Mouse (Mus musculus): ENCODE results near the gene Med12. TPM values are rescaled to one million over a fixed set of nuclear protein-coding genes. Genes with fewer than 3 reads are reported as not detected.

Gene Med12
- 33.3 and 39.3 TPM in 2 replicates for polyA plus RNA-seq (2015; fragmentation: Nextera tagmentation; extraction: Ambion mirVana)

DNA sequence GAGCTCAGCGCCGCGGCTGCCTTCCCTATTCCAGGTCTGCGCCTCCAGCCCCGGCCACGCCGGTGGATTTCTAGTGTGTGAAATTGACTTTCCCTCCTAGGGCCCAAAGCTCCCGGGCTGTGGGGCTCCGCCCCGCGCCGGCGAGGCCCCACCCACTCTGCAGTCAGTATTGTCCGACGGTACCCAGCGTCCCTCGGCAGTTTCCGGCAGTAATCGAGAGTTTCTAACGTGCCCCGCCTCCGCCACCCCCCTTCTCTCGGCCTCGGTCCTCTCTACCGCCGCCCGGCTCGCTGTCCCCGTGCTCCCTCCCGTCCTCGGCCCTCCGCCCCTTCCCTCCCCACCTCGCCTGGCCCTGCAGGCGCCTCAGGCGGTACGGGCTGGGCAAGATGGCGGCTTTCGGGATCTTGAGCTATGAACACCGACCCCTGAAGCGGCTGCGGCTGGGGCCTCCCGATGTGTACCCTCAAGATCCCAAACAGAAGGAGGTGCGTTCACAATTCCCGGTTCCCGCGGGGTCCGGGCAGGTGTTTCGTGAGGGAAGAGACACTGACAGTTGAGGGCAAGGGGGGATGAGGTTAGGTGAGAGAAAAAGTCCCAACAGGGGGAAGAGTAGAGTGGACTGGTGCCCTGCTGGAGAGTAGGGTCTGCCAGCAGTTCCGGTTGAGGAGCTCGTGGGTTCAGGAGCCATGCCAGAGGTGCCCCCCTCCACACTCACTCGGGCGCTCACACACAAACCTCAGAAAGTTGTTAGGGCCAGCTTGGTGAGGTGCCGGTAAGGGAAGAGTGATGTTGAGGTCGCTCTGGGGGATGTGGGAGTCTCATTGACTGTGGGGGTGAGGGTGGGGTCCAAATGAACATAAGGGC lies at the start of gene Med12:
Gene Med12, plus strand, starts transcription at position 156 of the 864 bp plus-strand sequence.
- Histone ChIP-seq H3K27ac (replicated peaks) (peak within 1 kb of the TSS; percentile 78), H3K4me3 (replicated peaks) (peak within 1 kb of the TSS; percentile 57), H3K9me3 (replicated peaks) (no peaks in the 10 kb centered on the region), H3K27me3 (no peaks in the 10 kb centered on the region), H3K4me1 (no peaks in the 10 kb centered on the region), H3K4me2 (replicated peaks) (peak within 1 kb of the TSS; percentile 47), H3K9ac (peak within 1 kb of the TSS; percentile 51; the same call in 1 of the 2 replicates), H3K36me3 (peaks cover 12% of the 10 kb centered on the region; the same call in 1 of the 2 replicates)
- WGBS: 15% methylated on average over 54 of the region's 54 CpGs
- ATAC-seq (ENCODE audit: insufficient number of reproducible peaks, low FRiP score, low TSS enrichment, low read depth): peak; percentile 97

DNA sequence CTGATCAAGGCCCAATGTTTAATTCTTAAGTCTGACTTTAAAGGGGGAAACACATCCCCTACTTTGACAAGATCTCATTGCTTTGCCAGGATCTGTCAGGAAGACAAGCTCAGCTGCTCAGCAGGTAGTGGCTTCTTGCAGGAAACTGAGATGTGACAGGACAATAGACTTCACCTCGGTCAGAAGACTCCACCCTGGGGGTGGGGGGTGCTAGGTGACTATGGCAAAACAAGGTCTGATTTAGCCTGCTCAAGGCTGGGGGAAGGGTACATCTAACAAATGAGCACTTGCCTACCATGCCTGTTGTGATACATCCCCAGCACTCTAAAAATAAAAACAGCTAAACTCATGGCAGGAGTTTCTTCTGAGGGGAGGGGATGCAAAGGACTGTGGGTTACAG lies 28.8 kb upstream of the Med12 start:
- Histone ChIP-seq H3K9ac (no peak overlapping the region), H3K9me3 (replicated peaks) (no peaks in the 10 kb centered on the region), H3K4me1 (no peaks in the 10 kb centered on the region), H3K27ac (replicated peaks) (no peak overlapping the region), H3K36me3 (no peaks in the 10 kb centered on the region), H3K27me3 (no peaks in the 10 kb centered on the region), H3K4me3 (replicated peaks) (no peak overlapping the region), H3K4me2 (replicated peaks) (no peak overlapping the region)
- 18% methylated on average over 1 of the region's 1 CpGs for WGBS
- no peak for ATAC-seq (ENCODE audit: insufficient number of reproducible peaks, low FRiP score, low TSS enrichment, low read depth)

DNA sequence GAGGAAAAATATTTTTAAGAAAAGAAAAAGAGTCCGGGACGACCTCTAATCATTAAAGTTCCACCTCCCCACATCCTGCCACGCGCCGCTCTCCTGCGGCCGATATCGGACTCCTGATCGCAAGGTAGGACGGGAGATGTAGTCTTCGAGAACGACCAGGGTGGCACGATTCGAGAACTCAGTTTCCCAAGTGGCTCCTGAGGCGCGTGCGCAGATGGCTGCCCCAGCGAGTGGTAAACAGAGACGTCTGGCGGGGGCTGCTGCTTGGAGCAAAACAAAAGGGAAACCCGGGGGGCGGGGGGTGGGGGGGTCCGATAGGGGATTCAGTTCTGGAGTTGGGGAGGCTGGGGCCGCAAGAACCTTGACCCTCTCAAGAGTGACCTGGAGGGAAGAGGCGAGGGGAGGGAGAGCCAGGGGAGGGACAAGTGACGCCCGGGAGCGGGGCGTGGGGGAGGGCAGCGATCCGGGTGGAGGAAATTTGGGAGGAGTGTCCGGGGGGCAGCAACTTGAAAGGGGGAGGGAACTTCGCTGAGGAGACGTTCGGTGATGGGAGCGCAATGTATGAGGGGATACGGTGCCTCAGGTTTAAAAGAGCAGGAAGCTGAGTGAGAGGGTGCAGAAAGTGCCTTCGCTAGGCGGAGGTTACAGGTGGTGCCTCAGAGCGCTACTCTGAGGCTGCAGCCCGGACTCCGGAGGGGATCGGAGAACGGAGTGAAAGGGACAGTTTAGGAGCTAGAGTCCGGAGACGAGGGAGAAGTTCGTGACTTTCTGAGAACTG lies 19.7 kb upstream of the Med12 start, which contains the start of gene Foxo4:
Gene Foxo4, plus strand, starts transcription at position 577 of the 778 bp plus-strand sequence.
- peak within 1 kb of the TSS; percentile 80 for H3K27ac ChIP-seq (replicated peaks)
- H3K9me3 ChIP-seq (replicated peaks): no peaks in the 10 kb centered on the region
- 24% methylated on average over 46 of the region's 47 CpGs for WGBS
- ATAC-seq (ENCODE audit: insufficient number of reproducible peaks, low FRiP score, low TSS enrichment, low read depth): peak; percentile 93
- peak within 1 kb of the TSS; percentile 33 for H3K9ac ChIP-seq
- peaks cover 5% of the 10 kb centered on the region; the same call in 1 of the 2 replicates for H3K36me3 ChIP-seq
- peaks cover 3% of the 10 kb centered on the region; the same call in 1 of the 2 replicates for H3K4me1 ChIP-seq
- H3K4me3 ChIP-seq (replicated peaks): peak within 1 kb of the TSS; percentile 53
- H3K4me2 ChIP-seq (replicated peaks): peak within 1 kb of the TSS; percentile 54
- H3K27me3 ChIP-seq: no peaks in the 10 kb centered on the region

DNA sequence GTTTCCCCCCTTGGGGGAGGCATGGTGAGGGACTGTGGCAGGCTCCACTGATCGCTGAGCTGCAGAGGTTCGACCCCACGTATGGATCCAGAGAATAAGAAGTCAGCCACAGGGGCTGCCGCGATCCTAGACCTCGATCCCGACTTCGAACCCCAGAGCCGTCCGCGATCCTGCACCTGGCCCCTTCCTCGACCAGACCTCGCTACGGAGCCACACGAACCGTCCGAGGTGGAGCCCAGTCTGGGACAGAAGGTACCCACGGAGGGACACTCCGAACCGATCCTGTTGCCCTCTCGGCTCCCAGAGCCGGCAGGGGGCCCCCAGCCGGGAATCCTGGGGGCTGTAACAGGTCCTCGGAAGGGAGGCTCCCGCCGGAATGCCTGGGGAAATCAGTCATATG lies 19.1 kb upstream of the Med12 start:
- H3K4me1 ChIP-seq: peaks cover 3% of the 10 kb centered on the region; the same call in 1 of the 2 replicates
- 0 out of 2 replicates have a peak, but pooled peaks have one; percentile 20 for ATAC-seq (ENCODE audit: insufficient number of reproducible peaks, low FRiP score, low TSS enrichment, low read depth)
- H3K4me2 ChIP-seq (replicated peaks): peak overlapping the region; percentile 54
- peak overlapping the region; percentile 53 for H3K4me3 ChIP-seq (replicated peaks)
- H3K27ac ChIP-seq (replicated peaks): peak overlapping the region; percentile 80
- WGBS: 18% methylated on average over 26 of the region's 26 CpGs
- H3K9ac ChIP-seq: peak overlapping the region; percentile 33
- H3K27me3 ChIP-seq: no peaks in the 10 kb centered on the region
- no peaks in the 10 kb centered on the region for H3K9me3 ChIP-seq (replicated peaks)
- H3K36me3 ChIP-seq: peaks cover 5% of the 10 kb centered on the region; the same call in 1 of the 2 replicates

DNA sequence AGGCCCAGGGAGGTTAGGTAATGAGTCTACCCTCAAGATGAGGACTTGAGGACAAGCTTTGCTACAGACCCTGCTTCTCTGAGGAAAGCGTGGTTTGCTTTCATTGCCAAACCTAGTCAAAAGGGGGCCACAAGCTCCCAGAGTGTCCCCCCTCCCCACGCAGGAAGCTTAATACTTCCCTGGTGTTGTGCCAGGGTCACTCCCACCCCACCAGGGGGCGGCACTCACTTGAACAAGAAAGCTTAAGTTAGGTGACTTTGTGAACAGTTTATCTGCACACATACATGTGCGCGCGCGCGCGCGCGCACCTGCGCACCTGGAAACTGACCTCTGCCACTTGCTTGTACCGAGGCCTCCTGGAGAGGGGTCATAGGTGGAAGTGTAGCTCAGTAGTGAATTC lies 17.2 kb upstream of the Med12 start:
- Histone ChIP-seq H3K4me2 (replicated peaks) (peak overlapping the region; percentile 54), H3K9ac (no peak overlapping the region), H3K9me3 (replicated peaks) (no peaks in the 10 kb centered on the region), H3K4me3 (replicated peaks) (0 out of 2 replicates have a peak overlapping the region, but pooled peaks have one; percentile 53), H3K4me1 (peaks cover 3% of the 10 kb centered on the region; the same call in 1 of the 2 replicates), H3K27me3 (no peaks in the 10 kb centered on the region), H3K36me3 (peaks cover 5% of the 10 kb centered on the region; the same call in 1 of the 2 replicates), H3K27ac (replicated peaks) (no peak overlapping the region)
- 80% methylated on average over 13 of the region's 13 CpGs for WGBS
- ATAC-seq (ENCODE audit: insufficient number of reproducible peaks, low FRiP score, low TSS enrichment, low read depth): no peak

DNA sequence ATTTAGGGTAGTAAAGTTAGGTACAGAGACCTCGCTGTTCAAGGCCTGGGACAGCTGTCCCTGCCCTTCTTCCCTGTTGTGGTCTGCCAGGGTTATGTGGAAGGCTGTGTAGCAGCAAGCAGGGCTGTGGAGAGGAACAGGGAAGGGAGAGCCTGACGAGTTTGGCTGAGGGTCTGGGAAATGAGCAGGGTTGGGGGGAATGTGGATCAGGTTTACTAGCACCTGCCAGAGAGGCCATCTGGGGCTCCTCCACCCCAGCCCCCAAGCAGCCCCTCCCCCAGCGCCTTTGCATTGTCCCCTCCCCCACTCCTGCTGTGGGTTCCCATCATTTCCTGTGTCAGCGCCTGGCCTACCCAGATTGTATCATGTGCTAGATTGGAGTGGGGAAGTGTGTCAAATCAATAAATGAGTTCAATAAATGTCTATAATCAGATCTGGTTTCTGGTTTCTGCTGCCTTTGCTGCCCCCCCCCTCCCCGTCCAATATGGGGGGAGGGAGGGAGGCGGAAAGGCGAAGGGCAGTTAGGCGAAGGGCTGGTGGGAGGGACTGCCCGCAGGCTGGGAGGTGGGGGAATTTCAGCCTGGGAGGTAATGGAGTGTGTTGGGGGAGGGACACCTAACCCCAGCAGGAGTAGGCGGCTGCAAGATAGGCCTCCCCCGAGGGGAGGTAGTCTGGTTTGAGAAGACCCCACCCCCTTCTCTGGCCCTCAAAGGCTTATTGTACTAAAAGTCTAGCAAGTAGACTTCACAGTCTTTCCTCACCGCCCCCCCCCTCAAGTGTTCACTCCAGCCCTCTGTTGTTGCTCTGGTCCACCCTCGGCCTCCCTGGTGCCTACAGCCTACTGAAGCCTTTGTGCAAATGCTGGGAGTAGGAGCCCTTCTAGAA lies 13.1 kb upstream of the Med12 start:
- H3K4me1 ChIP-seq: peaks cover under 1% of the 10 kb centered on the region; the same call in 1 of the 2 replicates
- no peak overlapping the region for H3K9ac ChIP-seq
- WGBS: 24% methylated on average over 13 of the region's 13 CpGs
- H3K4me2 ChIP-seq (replicated peaks): no peak overlapping the region
- peak; percentile 79 for ATAC-seq (ENCODE audit: insufficient number of reproducible peaks, low FRiP score, low TSS enrichment, low read depth)
- H3K36me3 ChIP-seq: peaks cover 5% of the 10 kb centered on the region; the same call in 1 of the 2 replicates
- peak overlapping the region; percentile 28 for H3K27ac ChIP-seq (replicated peaks)
- H3K4me3 ChIP-seq (replicated peaks): no peak overlapping the region
- H3K9me3 ChIP-seq (replicated peaks): no peaks in the 10 kb centered on the region
- H3K27me3 ChIP-seq: no peaks in the 10 kb centered on the region

DNA sequence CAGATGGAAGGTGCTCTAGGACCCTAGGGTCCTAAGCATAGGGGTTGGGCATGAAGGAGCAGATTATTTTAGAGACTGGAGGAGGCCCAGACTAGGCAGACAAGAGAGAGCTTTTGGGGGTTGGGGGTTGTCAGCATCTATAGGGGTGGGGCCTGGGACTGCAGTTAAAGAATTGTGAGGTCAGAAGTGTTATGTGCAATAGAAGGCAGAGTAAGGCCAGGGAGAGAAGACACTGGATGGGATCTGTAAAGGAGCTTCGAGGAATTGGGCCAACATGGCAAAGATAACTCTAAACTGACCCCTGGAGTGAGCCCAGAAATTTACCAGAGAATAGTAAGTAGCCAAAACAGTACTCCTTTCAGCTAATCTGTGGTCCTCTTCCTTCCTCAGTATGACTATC lies 9.9 kb upstream of the Med12 start, which contains the start of gene Gm614:
Gene Gm614, minus strand, starts transcription at position 101 of the 400 bp plus-strand sequence.
- WGBS: 100% methylated on average over 1 of the region's 1 CpGs
- H3K9me3 ChIP-seq (replicated peaks): no peaks in the 10 kb centered on the region

DNA sequence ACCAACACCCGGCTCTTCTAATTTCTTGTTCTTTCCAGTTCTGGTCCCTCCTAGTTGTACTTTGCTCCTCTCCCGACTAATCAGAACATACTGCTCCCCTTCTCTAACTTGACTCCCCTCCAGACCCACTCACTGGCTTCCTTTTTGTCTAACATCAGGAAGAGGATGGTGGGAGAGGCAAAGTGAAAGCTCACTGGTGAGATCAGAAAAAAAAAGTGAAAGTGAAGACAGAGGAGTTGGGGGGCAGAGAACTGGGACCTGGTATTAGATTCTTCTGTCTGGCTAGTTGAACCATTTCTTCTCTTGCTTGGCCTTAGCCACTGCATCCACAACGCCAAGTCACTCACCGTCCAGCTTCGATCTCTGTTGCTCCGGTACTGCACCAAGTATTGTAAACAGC lies 7.2 kb upstream of the Med12 start:
- H3K27me3 ChIP-seq: no peaks in the 10 kb centered on the region
- H3K9ac ChIP-seq: no peak overlapping the region
- WGBS: 93% methylated on average over 6 of the region's 6 CpGs
- no peak overlapping the region for H3K4me3 ChIP-seq (replicated peaks)
- no peaks in the 10 kb centered on the region for H3K36me3 ChIP-seq
- ATAC-seq (ENCODE audit: insufficient number of reproducible peaks, low FRiP score, low TSS enrichment, low read depth): no peak
- no peaks in the 10 kb centered on the region for H3K9me3 ChIP-seq (replicated peaks)
- no peak overlapping the region for H3K4me2 ChIP-seq (replicated peaks)
- no peaks in the 10 kb centered on the region for H3K4me1 ChIP-seq
- no peak overlapping the region for H3K27ac ChIP-seq (replicated peaks)

More for the DNA sequence above, 9.9 kb upstream of the Med12 start, which contains the start of gene Gm614:
- H3K4me1 ChIP-seq: no peaks in the 10 kb centered on the region
- no peaks in the 10 kb centered on the region for H3K27me3 ChIP-seq
- no peaks in the 10 kb centered on the region for H3K36me3 ChIP-seq
- H3K27ac ChIP-seq (replicated peaks): no peak within 1 kb of the TSS
- H3K4me3 ChIP-seq (replicated peaks): no peak within 1 kb of the TSS
- H3K9ac ChIP-seq: no peak within 1 kb of the TSS
- H3K4me2 ChIP-seq (replicated peaks): no peak within 1 kb of the TSS
- no peak for ATAC-seq (ENCODE audit: insufficient number of reproducible peaks, low FRiP score, low TSS enrichment, low read depth)

DNA sequence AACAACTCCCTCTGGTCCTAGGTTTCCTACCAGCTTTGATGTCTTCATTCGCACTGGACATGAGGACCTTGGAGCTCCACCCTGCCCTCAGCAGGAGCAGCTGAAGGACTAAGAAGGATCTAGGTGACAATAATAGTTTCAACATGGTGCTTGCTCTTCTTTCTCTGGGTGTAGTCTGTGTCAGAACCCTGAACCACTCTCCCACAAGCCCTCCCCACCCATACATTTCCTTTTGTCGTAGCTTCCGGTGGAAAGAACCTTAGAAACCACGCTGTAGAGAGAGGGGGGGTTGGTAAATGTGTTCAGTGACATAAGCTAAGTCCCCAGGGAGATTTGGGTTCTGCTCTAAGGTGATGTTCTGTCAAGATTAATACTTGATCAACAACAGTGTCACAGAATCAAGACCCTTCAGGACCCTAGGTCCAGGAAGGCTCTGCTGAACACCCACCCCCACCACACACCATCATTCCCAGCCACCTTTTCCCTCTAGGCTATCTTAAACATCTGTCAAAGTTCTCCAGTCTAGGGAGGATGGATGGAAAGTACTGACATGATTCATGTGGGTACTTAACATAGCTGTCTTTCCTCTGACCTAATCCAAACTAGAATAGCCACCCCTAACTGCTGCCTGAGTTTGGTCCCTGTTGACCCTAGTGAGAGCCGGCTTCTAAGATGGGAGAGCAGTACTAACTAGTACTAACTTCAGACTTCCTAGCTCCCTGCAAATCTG lies 5.6 kb upstream of the Med12 start, which contains the start of gene Il2rg:
Gene Il2rg, minus strand, starts transcription at position 231 of the 730 bp plus-strand sequence.
- no peaks in the 10 kb centered on the region for H3K36me3 ChIP-seq
- WGBS: 63% methylated on average over 5 of the region's 5 CpGs
- no peak within 1 kb of the TSS for H3K4me3 ChIP-seq (replicated peaks)
- H3K27me3 ChIP-seq: no peaks in the 10 kb centered on the region
- H3K9me3 ChIP-seq (replicated peaks): no peaks in the 10 kb centered on the region
- ATAC-seq (ENCODE audit: insufficient number of reproducible peaks, low FRiP score, low TSS enrichment, low read depth): no peak
- no peak within 1 kb of the TSS for H3K9ac ChIP-seq
- H3K4me2 ChIP-seq (replicated peaks): no peak within 1 kb of the TSS
- H3K4me1 ChIP-seq: no peaks in the 10 kb centered on the region
- no peak within 1 kb of the TSS for H3K27ac ChIP-seq (replicated peaks)

DNA sequence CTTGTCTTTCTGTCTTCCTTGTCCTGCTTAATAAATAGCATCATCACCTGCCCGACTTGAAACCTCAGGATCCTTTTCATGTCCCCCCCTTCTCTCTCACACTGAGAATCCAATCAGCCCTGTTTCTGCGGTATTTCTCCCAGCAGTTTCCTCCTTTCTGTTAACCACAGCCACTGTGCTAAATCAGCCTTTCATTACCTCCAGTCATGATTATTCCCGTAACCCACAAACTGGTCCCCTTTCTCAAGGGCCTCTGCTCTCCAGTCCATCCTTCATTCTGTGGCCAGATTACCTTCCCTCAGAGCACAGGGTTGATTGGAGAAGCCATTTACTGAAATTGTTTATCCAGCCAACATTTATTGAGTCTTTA lies 5.1 kb upstream of the Med12 start, which contains the start of gene Gm20489:
Gene Gm20489, minus strand, starts transcription at position 269 of the 370 bp plus-strand sequence.
- Histone ChIP-seq H3K27ac (replicated peaks) (no peak within 1 kb of the TSS), H3K27me3 (no peaks in the 10 kb centered on the region), H3K9ac (no peak within 1 kb of the TSS), H3K36me3 (no peaks in the 10 kb centered on the region), H3K4me2 (replicated peaks) (no peak within 1 kb of the TSS), H3K4me1 (no peaks in the 10 kb centered on the region), H3K9me3 (replicated peaks) (no peaks in the 10 kb centered on the region), H3K4me3 (replicated peaks) (no peak within 1 kb of the TSS)
- ATAC-seq (ENCODE audit: insufficient number of reproducible peaks, low FRiP score, low TSS enrichment, low read depth): no peak
- 43% methylated on average over 3 of the region's 3 CpGs for whole genome bisulfite sequencing

Measured in embryonic facial prominence, embryonic 15.5 days (tissue).